Mouse (Mus musculus) liver, postnatal 0 days (tissue): Measurements from ENCODE around the gene Smpd1.

Experiments used
- CTCF ChIP-seq: sonication (generic); IDR thresholded peaks from 2 replicates; pipeline ENCODE4 v1.5.1; 2016; ENCODE audit warnings: antibody characterized with exemption, low read depth
- EP300 ChIP-seq: IDR thresholded peaks from 2 replicates; pipeline ENCODE4 v1.6.1; 2016; ENCODE audit warnings: antibody characterized with exemption, low read depth, mild to moderate bottlenecking

DNA sequence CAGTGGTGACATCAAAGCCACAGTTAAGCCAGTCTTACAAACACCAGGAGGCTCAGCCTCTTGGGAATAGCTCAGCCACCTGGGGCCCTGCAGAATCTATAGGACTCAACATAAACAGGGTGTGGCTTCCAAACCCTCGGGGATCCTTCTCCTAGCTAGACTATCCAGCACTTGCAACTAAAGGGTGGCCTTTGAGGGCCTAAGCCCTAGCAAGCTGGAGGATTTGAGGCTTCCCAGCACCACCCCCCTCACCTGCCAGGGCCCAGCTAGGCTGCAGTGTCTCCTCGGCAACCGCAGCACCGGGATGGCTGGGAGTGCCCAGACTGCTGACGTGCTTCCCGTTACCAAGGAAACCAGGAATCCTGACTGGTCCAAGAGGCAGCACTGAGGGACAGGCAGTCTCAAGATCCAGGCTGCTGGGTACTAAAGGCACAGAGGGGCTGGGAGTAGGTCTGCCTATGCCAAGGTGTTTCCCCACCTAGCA is 14.9 kb downstream of the Smpd1 start:
- TF ChIP-seq CTCF (no peak), EP300 (no peak)
